Mouse (Mus musculus): ENCODE data around the gene Ccdc172. TPM values are rescaled to one million over a fixed set of nuclear protein-coding genes. Genes with fewer than 3 reads are reported as not detected.

The Ccdc172 gene
- polyA plus RNA-seq, 1 experiment from 2014 or later = not detected

DNA sequence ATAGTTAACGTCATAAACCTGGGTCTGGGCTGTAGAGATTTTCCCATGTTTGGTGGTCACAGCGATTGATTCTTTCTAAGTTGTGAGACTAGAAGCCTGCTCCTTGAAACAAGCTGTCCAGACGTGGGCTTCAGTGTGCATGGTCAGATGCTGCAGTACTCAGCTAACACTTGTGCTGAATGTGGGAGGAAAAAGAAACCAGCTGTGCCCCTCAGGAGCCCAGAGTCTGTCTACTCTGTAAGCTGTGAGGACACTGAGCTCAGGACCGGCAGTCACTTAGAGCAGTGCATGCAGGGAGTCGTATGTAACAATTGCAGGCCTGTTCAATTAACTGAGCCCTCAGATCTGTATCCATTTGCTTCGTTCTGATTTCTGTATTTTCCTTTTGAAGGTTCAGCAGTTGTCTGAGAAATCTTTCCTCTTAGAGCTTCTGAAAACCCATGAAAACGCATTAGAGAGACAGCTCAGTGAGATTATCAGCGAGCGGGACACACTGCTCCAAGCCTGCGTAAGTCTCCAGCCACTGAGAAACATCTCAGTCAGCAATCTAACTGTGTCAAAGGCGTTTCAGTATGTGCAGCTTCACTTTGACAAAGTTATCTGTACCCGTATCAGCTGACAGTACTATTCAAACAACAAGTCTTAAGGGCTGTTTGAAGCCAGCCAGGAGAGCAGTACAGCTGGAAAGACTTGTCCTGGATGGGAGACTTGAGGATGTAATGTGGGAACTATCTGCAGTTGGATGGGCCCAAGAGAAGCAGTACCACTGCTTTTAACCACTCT is 13.9 kb downstream of the Ccdc172 start:
- H3K27me3 ChIP-seq (replicated peaks; ENCODE audit: low read depth, poor library complexity, severe bottlenecking) = no peaks in the 10 kb centered on the region
- WGBS = 72% methylated on average over 12 of the region's 12 CpGs
- no peak for DNase-seq (ENCODE audit: low spot score)
- no peaks in the 10 kb centered on the region for H3K9me3 ChIP-seq
- H3K4me1 ChIP-seq = peaks cover 29% of the 10 kb centered on the region
- H3K27ac ChIP-seq (replicated peaks) = no peak overlapping the region
- H3K36me3 ChIP-seq (replicated peaks) = no peaks in the 10 kb centered on the region
- no peak overlapping the region for H3K4me3 ChIP-seq

DNA sequence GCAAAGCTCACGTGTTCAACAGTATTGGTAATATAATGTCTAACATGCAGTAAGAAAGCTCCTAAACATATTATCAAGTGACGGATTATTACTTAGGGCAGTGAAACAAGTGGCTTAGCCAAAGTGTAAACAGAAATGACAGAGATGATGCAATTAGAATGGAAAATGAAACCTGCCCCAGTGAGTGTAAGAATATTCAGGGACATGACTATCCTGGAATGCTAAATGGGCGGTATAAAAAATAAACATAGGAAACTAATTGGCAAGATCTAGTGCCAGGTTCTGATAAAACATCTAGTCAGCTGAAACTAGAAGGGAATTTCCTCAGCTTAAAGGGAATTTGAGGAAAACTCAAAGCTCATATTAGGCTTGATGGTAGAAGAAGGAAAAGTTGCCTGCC is 21.3 kb downstream of the Ccdc172 start:
- H3K27ac ChIP-seq (replicated peaks) = no peak overlapping the region
- no peaks in the 10 kb centered on the region for H3K27me3 ChIP-seq (replicated peaks; ENCODE audit: low read depth, poor library complexity, severe bottlenecking)
- no peaks in the 10 kb centered on the region for H3K36me3 ChIP-seq (replicated peaks)
- WGBS = 89% methylated on average over 3 of the region's 3 CpGs
- H3K9me3 ChIP-seq = no peaks in the 10 kb centered on the region
- no peak for DNase-seq (ENCODE audit: low spot score)
- peaks cover 11% of the 10 kb centered on the region for H3K4me1 ChIP-seq
- H3K4me3 ChIP-seq = no peak overlapping the region

DNA sequence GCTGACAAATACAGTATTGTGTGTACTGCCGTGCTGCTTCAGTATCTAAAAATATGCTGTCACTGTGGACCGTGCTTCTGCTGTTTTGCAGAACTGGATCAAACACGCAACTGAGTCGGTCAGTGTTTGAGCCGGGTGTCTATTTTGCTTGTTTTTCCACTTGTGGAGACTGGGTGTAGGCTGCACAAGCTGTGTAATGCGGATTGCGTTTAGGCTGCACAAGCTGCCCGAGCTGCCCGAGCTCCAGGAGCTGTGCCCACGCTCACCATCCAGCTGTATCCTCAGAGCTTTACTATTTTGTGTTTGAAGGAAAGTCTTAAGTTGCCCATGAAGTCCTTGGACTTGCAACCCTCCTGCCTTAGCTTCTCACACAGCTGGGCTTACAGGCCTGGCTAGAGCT is 24.9 kb downstream of the Ccdc172 start:
- WGBS = 88% methylated on average over 10 of the region's 10 CpGs

DNA sequence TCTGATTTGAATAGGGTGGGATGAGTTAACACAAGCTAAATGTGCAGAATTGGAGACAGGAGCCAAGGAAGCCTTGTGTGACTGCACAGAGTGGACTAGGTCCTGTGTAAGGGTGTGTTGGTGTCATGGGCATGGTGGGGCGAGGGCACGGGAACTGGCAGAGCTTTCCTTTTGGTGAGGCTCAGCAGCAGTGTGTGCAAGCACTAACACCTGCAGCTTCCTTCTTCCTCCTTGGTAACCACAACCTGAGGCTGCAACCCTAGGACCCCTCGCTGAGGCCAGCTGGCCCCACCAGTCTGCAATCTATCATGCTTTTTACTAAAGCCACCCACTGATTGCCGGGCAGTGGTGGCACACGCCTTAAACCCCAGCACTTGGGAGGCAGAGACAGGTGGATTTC is 28.6 kb downstream of the Ccdc172 start:
- H3K9me3 ChIP-seq = no peaks in the 10 kb centered on the region
- WGBS = 92% methylated on average over 5 of the region's 5 CpGs
- no peak overlapping the region for H3K4me3 ChIP-seq
- H3K36me3 ChIP-seq (replicated peaks) = no peaks in the 10 kb centered on the region
- peaks cover 11% of the 10 kb centered on the region for H3K4me1 ChIP-seq
- no peak for DNase-seq (ENCODE audit: low spot score)
- no peak overlapping the region for H3K27ac ChIP-seq (replicated peaks)
- H3K27me3 ChIP-seq (replicated peaks; ENCODE audit: low read depth, poor library complexity, severe bottlenecking) = no peaks in the 10 kb centered on the region

More for the DNA sequence above, 24.9 kb downstream of the Ccdc172 start:
- Histone ChIP-seq H3K36me3 (replicated peaks) (no peaks in the 10 kb centered on the region), H3K9me3 (no peaks in the 10 kb centered on the region), H3K4me1 (peaks cover 11% of the 10 kb centered on the region), H3K27ac (replicated peaks) (no peak overlapping the region), H3K4me3 (no peak overlapping the region), H3K27me3 (replicated peaks; ENCODE audit: low read depth, poor library complexity, severe bottlenecking) (no peaks in the 10 kb centered on the region)
- no peak for DNase-seq (ENCODE audit: low spot score)

DNA sequence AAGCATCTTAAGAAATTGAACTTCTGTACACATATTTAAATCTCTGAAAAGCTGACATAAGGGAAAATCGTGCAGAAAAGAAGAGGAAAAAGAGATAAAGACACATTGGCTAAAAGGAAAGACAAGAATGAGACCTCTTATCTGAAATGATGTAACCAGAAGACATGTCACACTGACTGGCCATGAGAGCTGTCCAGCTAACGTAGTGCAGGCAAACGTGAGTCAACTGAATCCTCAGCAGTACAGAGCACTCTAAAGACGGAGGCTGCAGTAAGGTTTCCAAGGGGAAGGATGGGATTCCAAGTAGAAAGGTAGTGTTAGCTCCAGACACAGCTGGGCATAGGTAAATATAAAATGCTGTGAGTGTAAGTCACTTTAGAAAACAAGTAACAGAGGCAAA is 36.6 kb downstream of the Ccdc172 start:
- Histone ChIP-seq H3K36me3 (replicated peaks) (no peaks in the 10 kb centered on the region), H3K4me1 (no peaks in the 10 kb centered on the region), H3K4me3 (no peak overlapping the region), H3K27me3 (replicated peaks; ENCODE audit: low read depth, poor library complexity, severe bottlenecking) (no peaks in the 10 kb centered on the region), H3K9me3 (no peaks in the 10 kb centered on the region), H3K27ac (replicated peaks) (no peak overlapping the region)
- WGBS = 55% methylated on average over 4 of the region's 4 CpGs
- no peak for DNase-seq (ENCODE audit: low spot score)

- WGBS = 50% methylated on average over 1 of the region's 1 CpGs
- H3K4me1 ChIP-seq = no peaks in the 10 kb centered on the region
- no peak overlapping the region for H3K4me3 ChIP-seq
- H3K36me3 ChIP-seq (replicated peaks) = no peaks in the 10 kb centered on the region
- H3K27me3 ChIP-seq (replicated peaks; ENCODE audit: low read depth, poor library complexity, severe bottlenecking) = no peaks in the 10 kb centered on the region
- no peak overlapping the region for H3K27ac ChIP-seq (replicated peaks)
- H3K9me3 ChIP-seq = no peaks in the 10 kb centered on the region
- DNase-seq (ENCODE audit: low spot score) = no peak
These were observed 38.7 kb downstream of the Ccdc172 start for GRCm38 (mm10) chr19:58550489-58550888.

DNA sequence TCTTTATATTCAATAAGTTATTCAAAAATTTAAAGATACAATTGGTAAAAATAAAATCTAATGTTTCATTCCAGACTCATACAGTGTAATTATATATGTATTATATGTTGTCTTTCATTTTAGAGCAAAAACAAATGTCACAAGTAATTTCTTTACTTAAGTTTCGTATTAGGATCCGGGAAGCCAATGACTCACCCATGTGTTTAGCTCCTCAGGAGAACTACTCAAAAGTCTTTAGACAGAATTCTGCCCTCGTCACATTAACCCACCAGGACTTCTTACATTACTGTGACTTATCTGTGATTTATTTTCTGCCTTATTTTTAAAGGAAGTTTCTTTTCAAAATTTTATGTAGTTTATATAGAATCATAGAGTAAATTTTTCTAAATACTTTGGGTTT is 39.1 kb downstream of the Ccdc172 start:
- 84% methylated on average over 3 of the region's 3 CpGs for WGBS
- DNase-seq (ENCODE audit: low spot score) = no peak
- H3K36me3 ChIP-seq (replicated peaks) = no peaks in the 10 kb centered on the region
- H3K27me3 ChIP-seq (replicated peaks; ENCODE audit: low read depth, poor library complexity, severe bottlenecking) = no peaks in the 10 kb centered on the region
- H3K9me3 ChIP-seq = no peaks in the 10 kb centered on the region
- H3K4me1 ChIP-seq = no peaks in the 10 kb centered on the region
- no peak overlapping the region for H3K27ac ChIP-seq (replicated peaks)
- H3K4me3 ChIP-seq = no peak overlapping the region

DNA sequence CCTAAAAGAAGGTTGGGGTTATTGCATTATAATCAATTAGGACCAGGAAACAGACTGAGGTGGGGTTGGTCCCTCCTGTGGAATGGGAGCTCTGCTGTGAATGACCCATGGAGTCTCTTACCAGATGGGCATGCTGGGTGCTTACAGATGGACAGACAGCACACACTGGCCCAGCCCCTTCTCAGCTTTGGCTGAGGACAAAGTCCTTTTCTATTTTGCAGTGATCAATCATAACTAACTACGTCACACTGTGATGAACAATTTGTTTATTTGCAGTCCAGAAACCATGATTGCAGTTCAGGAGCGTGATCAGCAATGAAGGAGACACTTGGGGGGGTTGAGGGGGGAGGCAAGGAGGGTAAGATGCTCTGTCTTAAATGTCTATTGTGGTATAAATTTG is 43.2 kb downstream of the Ccdc172 start:
- no peak overlapping the region for H3K4me3 ChIP-seq
- no peaks in the 10 kb centered on the region for H3K9me3 ChIP-seq
- H3K27ac ChIP-seq (replicated peaks) = no peak overlapping the region
- no peaks in the 10 kb centered on the region for H3K27me3 ChIP-seq (replicated peaks; ENCODE audit: low read depth, poor library complexity, severe bottlenecking)
- H3K4me1 ChIP-seq = no peaks in the 10 kb centered on the region
- DNase-seq (ENCODE audit: low spot score) = no peak
- H3K36me3 ChIP-seq (replicated peaks) = no peaks in the 10 kb centered on the region
- WGBS = 86% methylated on average over 2 of the region's 2 CpGs

DNA sequence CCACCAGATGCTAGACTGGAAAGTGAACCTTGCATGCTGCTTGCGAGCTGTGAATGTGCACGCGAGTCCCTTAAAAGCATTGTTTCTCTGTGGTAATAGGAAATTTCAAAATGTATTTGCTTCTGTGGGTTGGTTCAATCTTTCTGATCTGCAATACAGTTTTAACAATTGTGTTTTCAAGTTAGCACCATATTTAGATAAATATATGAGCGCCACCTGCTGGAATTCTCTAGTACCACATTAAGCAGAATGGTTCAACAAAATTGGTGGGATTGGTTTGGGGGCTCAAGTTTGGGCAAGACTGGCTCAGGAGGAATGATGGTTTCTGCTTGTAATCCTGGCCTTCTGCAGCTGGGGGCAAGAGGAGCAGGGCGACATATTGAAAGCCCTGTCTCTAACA is 46.6 kb downstream of the Ccdc172 start:
- Histone ChIP-seq H3K27me3 (replicated peaks; ENCODE audit: low read depth, poor library complexity, severe bottlenecking) (no peaks in the 10 kb centered on the region), H3K27ac (replicated peaks) (no peak overlapping the region), H3K36me3 (replicated peaks) (no peaks in the 10 kb centered on the region), H3K4me3 (no peak overlapping the region), H3K4me1 (no peaks in the 10 kb centered on the region), H3K9me3 (peaks cover 2% of the 10 kb centered on the region; the same call in 1 of the 2 replicates)
- 55% methylated on average over 5 of the region's 5 CpGs for WGBS
- DNase-seq (ENCODE audit: low spot score) = peak; percentile 30

- Histone ChIP-seq H3K27ac (replicated peaks) (no peak overlapping the region), H3K4me1 (no peaks in the 10 kb centered on the region), H3K4me3 (no peak overlapping the region), H3K27me3 (replicated peaks; ENCODE audit: low read depth, poor library complexity, severe bottlenecking) (no peaks in the 10 kb centered on the region), H3K36me3 (replicated peaks) (no peaks in the 10 kb centered on the region), H3K9me3 (peaks cover 2% of the 10 kb centered on the region; the same call in 1 of the 2 replicates)
- WGBS = 90% methylated on average over 7 of the region's 7 CpGs
- no peak for DNase-seq (ENCODE audit: low spot score)
These were observed 50.6 kb downstream of the Ccdc172 start for GRCm38 (mm10) chr19:58562301-58562815.

DNA sequence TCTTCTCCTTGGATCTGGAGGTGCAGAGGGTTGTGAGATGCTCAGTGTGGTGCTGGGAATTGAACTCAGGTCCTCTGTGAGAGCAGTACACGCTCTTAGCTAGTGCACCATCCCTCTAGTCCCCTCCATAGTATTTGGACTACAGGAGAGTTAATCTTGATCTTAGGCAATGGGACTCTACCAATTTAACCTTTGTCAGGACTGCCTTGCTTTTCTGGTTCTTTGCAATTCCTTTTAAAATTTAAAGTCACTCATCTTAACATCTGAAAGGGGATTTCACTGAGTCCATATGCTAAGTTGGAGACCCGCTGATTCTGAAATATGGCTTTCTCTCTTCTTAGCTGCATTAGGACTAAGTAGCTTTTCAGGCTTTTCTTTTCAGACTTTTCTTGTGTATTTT is 59.8 kb downstream of the Ccdc172 start:
- no peaks in the 10 kb centered on the region for H3K9me3 ChIP-seq
- WGBS = 67% methylated on average over 2 of the region's 2 CpGs
- H3K4me3 ChIP-seq = no peak overlapping the region
- no peak for DNase-seq (ENCODE audit: low spot score)
- peaks cover 5% of the 10 kb centered on the region; the same call in 1 of the 2 replicates for H3K4me1 ChIP-seq
- no peaks in the 10 kb centered on the region for H3K36me3 ChIP-seq (replicated peaks)
- H3K27ac ChIP-seq (replicated peaks) = no peak overlapping the region
- H3K27me3 ChIP-seq (replicated peaks; ENCODE audit: low read depth, poor library complexity, severe bottlenecking) = no peaks in the 10 kb centered on the region

DNA sequence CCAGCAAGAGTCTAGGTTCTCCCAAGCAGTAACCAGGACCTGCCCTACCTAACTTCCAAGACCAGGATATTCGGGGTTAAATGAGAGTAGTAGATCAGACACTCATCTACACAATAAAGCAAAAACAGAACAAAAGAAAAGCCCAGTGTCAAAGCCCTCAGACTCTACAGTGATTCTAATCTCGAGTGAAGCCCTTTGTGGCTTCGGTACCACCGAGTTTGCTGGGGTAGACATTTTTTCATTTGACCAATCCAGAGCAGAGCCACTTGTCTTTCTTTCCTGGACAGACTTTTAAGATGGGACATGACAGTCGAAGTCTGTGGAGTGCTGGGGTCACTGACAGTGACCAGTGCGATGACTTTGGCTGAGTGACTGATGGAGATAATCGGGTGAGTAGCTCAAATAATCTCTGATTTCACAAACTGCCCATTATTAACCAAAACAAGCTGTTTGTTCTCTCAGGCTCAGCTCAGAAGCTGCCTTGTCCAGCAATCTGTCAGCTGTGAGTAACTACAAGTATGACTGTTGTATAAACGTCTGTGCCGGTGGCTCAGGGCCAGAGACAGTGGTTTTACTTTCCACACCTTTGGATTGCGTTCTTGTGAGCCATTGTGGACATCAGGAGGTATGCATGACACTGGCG is 60.8 kb downstream of the Ccdc172 start:
- H3K9me3 ChIP-seq = no peaks in the 10 kb centered on the region
- no peak overlapping the region for H3K4me3 ChIP-seq
- no peaks in the 10 kb centered on the region for H3K27me3 ChIP-seq (replicated peaks; ENCODE audit: low read depth, poor library complexity, severe bottlenecking)
- WGBS = 60% methylated on average over 11 of the region's 11 CpGs
- no peaks in the 10 kb centered on the region for H3K36me3 ChIP-seq (replicated peaks)
- peaks cover 5% of the 10 kb centered on the region; the same call in 1 of the 2 replicates for H3K4me1 ChIP-seq
- no peak for DNase-seq (ENCODE audit: low spot score)
- H3K27ac ChIP-seq (replicated peaks) = no peak overlapping the region

GRCm38 (mm10) chr19:58573072-58573438 is 61.3 kb downstream of the Ccdc172 start:
- 87% methylated on average over 3 of the region's 3 CpGs for WGBS
- Histone ChIP-seq H3K36me3 (replicated peaks) (no peaks in the 10 kb centered on the region), H3K4me3 (no peak overlapping the region), H3K27ac (replicated peaks) (no peak overlapping the region), H3K9me3 (no peaks in the 10 kb centered on the region), H3K4me1 (peaks cover 5% of the 10 kb centered on the region; the same call in 1 of the 2 replicates), H3K27me3 (replicated peaks; ENCODE audit: low read depth, poor library complexity, severe bottlenecking) (no peaks in the 10 kb centered on the region)
- DNase-seq (ENCODE audit: low spot score) = no peak

Measured in embryonic facial prominence, embryonic 10.5 days (tissue).